Mouse (Mus musculus): ENCODE measurements around the gene Sox10. TPM values are rescaled to one million over a fixed set of nuclear protein-coding genes. Genes with fewer than 3 reads are reported as not detected.

The Sox10 gene
- polyA plus RNA-seq (2016; fragmentation: Nextera tagmentation; extraction: Ambion mirVana), result 27.4 and 35.8 TPM in 2 replicates

- Histone ChIP-seq H3K27ac (no peak within 1 kb of the TSS), H3K36me3 (no peaks in the 10 kb centered on the region), H3K27me3 (replicated peaks) (peaks cover 64% of the 10 kb centered on the region), H3K4me3 (peak within 1 kb of the TSS; percentile 33), H3K4me1 (peaks cover 39% of the 10 kb centered on the region), H3K4me2 (replicated peaks) (peak within 1 kb of the TSS; percentile 43), H3K9me3 (no peaks in the 10 kb centered on the region), H3K9ac (peak within 1 kb of the TSS; percentile 29; the same call in 1 of the 2 replicates)
- no peak for ATAC-seq (ENCODE audit: low FRiP score, low read depth)
- 50% methylated on average over 5 of the region's 5 CpGs for WGBS
These were observed at the start of gene Sox10 for GRCm38 (mm10) chr15:79165140-79165539. Gene Sox10 (minus strand): TSS chr15:79165240.

GRCm38 (mm10) chr15:79213591-79213990 lies 48.6 kb upstream of the Sox10 start:
- Histone ChIP-seq H3K27ac (no peak overlapping the region), H3K36me3 (no peaks in the 10 kb centered on the region), H3K4me3 (no peak overlapping the region), H3K4me2 (replicated peaks) (no peak overlapping the region), H3K9ac (no peak overlapping the region), H3K9me3 (no peaks in the 10 kb centered on the region), H3K4me1 (0 out of 2 replicates have a peak, but pooled peaks cover 2% of the 10 kb centered on the region), H3K27me3 (replicated peaks) (no peaks in the 10 kb centered on the region)
- no peak for ATAC-seq (ENCODE audit: low FRiP score, low read depth)
- 71% methylated on average over 6 of the region's 6 CpGs for WGBS

GRCm38 (mm10) chr15:79212750-79213446 lies 47.9 kb upstream of the Sox10 start:
- Histone ChIP-seq H3K27me3 (replicated peaks) (no peaks in the 10 kb centered on the region), H3K4me1 (0 out of 2 replicates have a peak, but pooled peaks cover 2% of the 10 kb centered on the region), H3K36me3 (no peaks in the 10 kb centered on the region), H3K4me3 (no peak overlapping the region), H3K9ac (no peak overlapping the region), H3K27ac (no peak overlapping the region; the same call in 1 of the 2 replicates), H3K9me3 (no peaks in the 10 kb centered on the region), H3K4me2 (replicated peaks) (no peak overlapping the region)
- no peak for ATAC-seq (ENCODE audit: low FRiP score, low read depth)
- WGBS, result 83% methylated on average over 26 of the region's 26 CpGs

- Histone ChIP-seq H3K27ac (no peak overlapping the region), H3K27me3 (replicated peaks) (no peaks in the 10 kb centered on the region), H3K36me3 (no peaks in the 10 kb centered on the region), H3K4me1 (0 out of 2 replicates have a peak, but pooled peaks cover 2% of the 10 kb centered on the region), H3K4me2 (replicated peaks) (no peak overlapping the region), H3K9ac (no peak overlapping the region), H3K9me3 (no peaks in the 10 kb centered on the region), H3K4me3 (no peak overlapping the region)
- 74% methylated on average over 2 of the region's 2 CpGs for WGBS
- no peak for ATAC-seq (ENCODE audit: low FRiP score, low read depth)
These were observed 45.3 kb upstream of the Sox10 start for GRCm38 (mm10) chr15:79210357-79210756.

GRCm38 (mm10) chr15:79208758-79209439 lies 43.9 kb upstream of the Sox10 start:
- H3K4me1 ChIP-seq, result 0 out of 2 replicates have a peak, but pooled peaks cover 2% of the 10 kb centered on the region
- no peaks in the 10 kb centered on the region for H3K36me3 ChIP-seq
- H3K4me2 ChIP-seq (replicated peaks), result no peak overlapping the region
- 70% methylated on average over 27 of the region's 27 CpGs for WGBS
- H3K27me3 ChIP-seq (replicated peaks), result no peaks in the 10 kb centered on the region
- no peak for ATAC-seq (ENCODE audit: low FRiP score, low read depth)
- no peak overlapping the region for H3K9ac ChIP-seq
- no peaks in the 10 kb centered on the region for H3K9me3 ChIP-seq
- no peak overlapping the region for H3K27ac ChIP-seq
- H3K4me3 ChIP-seq, result no peak overlapping the region

GRCm38 (mm10) chr15:79208211-79208610 lies 43.2 kb upstream of the Sox10 start:
- Histone ChIP-seq H3K36me3 (no peaks in the 10 kb centered on the region), H3K9me3 (no peaks in the 10 kb centered on the region), H3K4me3 (no peak overlapping the region), H3K27ac (no peak overlapping the region), H3K4me1 (0 out of 2 replicates have a peak, but pooled peaks cover 5% of the 10 kb centered on the region), H3K9ac (no peak overlapping the region), H3K4me2 (replicated peaks) (no peak overlapping the region), H3K27me3 (replicated peaks) (no peaks in the 10 kb centered on the region)
- 72% methylated on average over 6 of the region's 6 CpGs for WGBS
- ATAC-seq (ENCODE audit: low FRiP score, low read depth), result no peak

- H3K4me1 ChIP-seq, result peaks cover 28% of the 10 kb centered on the region
- peak; percentile 67 for ATAC-seq (ENCODE audit: low FRiP score, low read depth)
- no peak overlapping the region for H3K4me3 ChIP-seq
- H3K4me2 ChIP-seq (replicated peaks), result peak overlapping the region; percentile 20
- no peaks in the 10 kb centered on the region for H3K36me3 ChIP-seq
- H3K9ac ChIP-seq, result no peak overlapping the region
- H3K27ac ChIP-seq, result peak overlapping the region; percentile 18; the same call in 1 of the 2 replicates
- WGBS, result 31% methylated on average over 10 of the region's 10 CpGs
- H3K9me3 ChIP-seq, result no peaks in the 10 kb centered on the region
- H3K27me3 ChIP-seq (replicated peaks), result no peaks in the 10 kb centered on the region
These were observed 37.5 kb upstream of the Sox10 start for GRCm38 (mm10) chr15:79202575-79202974.

- Histone ChIP-seq H3K9me3 (no peaks in the 10 kb centered on the region), H3K27me3 (replicated peaks) (no peaks in the 10 kb centered on the region)
These were observed 36.6 kb upstream of the Sox10 start for GRCm38 (mm10) chr15:79201491-79202150.

GRCm38 (mm10) chr15:79199390-79199976 lies 34.4 kb upstream of the Sox10 start:
- Histone ChIP-seq H3K36me3 (no peaks in the 10 kb centered on the region), H3K9me3 (no peaks in the 10 kb centered on the region), H3K27ac (no peak overlapping the region), H3K9ac (no peak overlapping the region), H3K4me3 (no peak overlapping the region), H3K4me2 (replicated peaks) (no peak overlapping the region), H3K4me1 (peaks cover 34% of the 10 kb centered on the region), H3K27me3 (replicated peaks) (no peaks in the 10 kb centered on the region)
- ATAC-seq (ENCODE audit: low FRiP score, low read depth), result no peak
- WGBS, result 95% methylated on average over 12 of the region's 12 CpGs

More at GRCm38 (mm10) chr15:79201491-79202150, 36.6 kb upstream of the Sox10 start:
- Histone ChIP-seq H3K36me3 (no peaks in the 10 kb centered on the region), H3K4me3 (no peak overlapping the region), H3K27ac (peak overlapping the region; percentile 39; the same call in 1 of the 2 replicates), H3K4me1 (peaks cover 28% of the 10 kb centered on the region), H3K4me2 (replicated peaks) (peak overlapping the region; percentile 35), H3K9ac (peak overlapping the region; percentile 29)
- ATAC-seq (ENCODE audit: low FRiP score, low read depth), result peak; percentile 87
- 10% methylated on average over 13 of the region's 13 CpGs for WGBS

- H3K4me1 ChIP-seq, result peaks cover 29% of the 10 kb centered on the region
- ATAC-seq (ENCODE audit: low FRiP score, low read depth), result no peak
- H3K9ac ChIP-seq, result no peak overlapping the region
- no peaks in the 10 kb centered on the region for H3K9me3 ChIP-seq
- no peak overlapping the region for H3K4me2 ChIP-seq (replicated peaks)
- H3K27ac ChIP-seq, result no peak overlapping the region
- no peaks in the 10 kb centered on the region for H3K27me3 ChIP-seq (replicated peaks)
- H3K4me3 ChIP-seq, result no peak overlapping the region
- 87% methylated on average over 8 of the region's 8 CpGs for WGBS
- no peaks in the 10 kb centered on the region for H3K36me3 ChIP-seq
These were observed 30.5 kb upstream of the Sox10 start for GRCm38 (mm10) chr15:79195492-79195891.

GRCm38 (mm10) chr15:79194946-79195345 lies 29.9 kb upstream of the Sox10 start:
- H3K9me3 ChIP-seq, result no peaks in the 10 kb centered on the region
- WGBS, result 76% methylated on average over 2 of the region's 2 CpGs
- peaks cover 29% of the 10 kb centered on the region for H3K4me1 ChIP-seq
- no peak for ATAC-seq (ENCODE audit: low FRiP score, low read depth)
- H3K9ac ChIP-seq, result no peak overlapping the region
- H3K4me2 ChIP-seq (replicated peaks), result no peak overlapping the region
- H3K36me3 ChIP-seq, result no peaks in the 10 kb centered on the region
- no peaks in the 10 kb centered on the region for H3K27me3 ChIP-seq (replicated peaks)
- H3K27ac ChIP-seq, result no peak overlapping the region
- H3K4me3 ChIP-seq, result no peak overlapping the region

GRCm38 (mm10) chr15:79194048-79194447 lies 29.0 kb upstream of the Sox10 start:
- peak overlapping the region; percentile 87; the same call in 1 of the 2 replicates for H3K27ac ChIP-seq
- no peak for ATAC-seq (ENCODE audit: low FRiP score, low read depth)
- WGBS, result 89% methylated on average over 9 of the region's 9 CpGs
- no peaks in the 10 kb centered on the region for H3K9me3 ChIP-seq
- H3K27me3 ChIP-seq (replicated peaks), result no peaks in the 10 kb centered on the region
- H3K4me3 ChIP-seq, result no peak overlapping the region
- H3K9ac ChIP-seq, result no peak overlapping the region
- H3K4me2 ChIP-seq (replicated peaks), result peak overlapping the region; percentile 42; the same call in 1 of the 2 replicates
- peaks cover 29% of the 10 kb centered on the region for H3K4me1 ChIP-seq
- no peaks in the 10 kb centered on the region for H3K36me3 ChIP-seq

Data from neural tube, embryonic 12.5 days (tissue).